Mouse (Mus musculus): Measurements from ENCODE around the gene Svs2. TPM values are rescaled to one million over a fixed set of nuclear protein-coding genes. Genes with fewer than 3 reads are reported as not detected.
"Not testable (repeated sequence)": the region's sequence is repeated elsewhere in the genome, so short reads cannot be mapped to it uniquely, and the experiment has no call there.

Gene Svs2
- total RNA-seq (2022), result not detected

DNA sequence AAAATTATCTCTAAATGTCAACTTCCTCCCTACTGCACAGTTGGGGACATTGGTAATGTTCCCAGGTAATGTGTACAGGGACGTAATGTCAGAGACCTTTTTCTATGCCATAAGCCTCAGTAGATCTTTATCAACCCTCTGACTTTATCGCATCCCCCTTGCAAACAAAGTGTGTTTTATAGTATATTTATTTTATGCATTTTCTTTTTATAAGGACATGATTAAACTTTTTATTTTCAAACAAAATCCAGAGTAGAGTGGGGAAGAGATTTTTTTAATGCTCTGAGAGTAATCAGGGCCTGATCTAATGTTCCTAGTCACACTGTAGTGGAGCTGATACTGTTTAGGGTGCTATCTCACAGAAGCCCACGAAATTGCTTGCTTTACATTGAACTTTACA is at the start of gene Svs2:
Gene Svs2 (minus strand): TSS at position 101 of the 400 bp plus-strand sequence.
- no peak for DNase-seq (ENCODE audit: low spot score in 2 of 2)

DNA sequence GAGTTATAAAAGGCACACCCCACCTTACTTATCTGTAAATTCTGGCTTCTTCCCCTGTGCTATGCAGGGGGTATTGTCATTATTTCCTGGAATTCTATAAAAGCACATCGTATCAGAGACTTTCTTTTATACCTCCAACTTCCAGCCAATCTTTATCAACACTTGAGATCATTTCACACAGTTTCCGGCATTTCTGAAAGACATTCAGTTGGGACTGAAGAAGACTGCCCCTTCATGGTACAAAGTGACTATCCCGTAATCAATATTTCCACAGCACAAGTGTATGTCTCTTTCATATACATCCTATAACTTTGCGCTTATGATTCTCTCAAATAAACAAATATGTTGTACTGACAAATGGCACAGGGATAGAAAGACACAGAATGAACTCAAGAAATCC is 40.1 kb upstream of the Svs2 start, which contains the start of gene Svs4:
Gene Svs4 (minus strand): TSS at position 101 of the 400 bp plus-strand sequence.
- no peak for DNase-seq (ENCODE audit: low spot score in 2 of 2)

DNA sequence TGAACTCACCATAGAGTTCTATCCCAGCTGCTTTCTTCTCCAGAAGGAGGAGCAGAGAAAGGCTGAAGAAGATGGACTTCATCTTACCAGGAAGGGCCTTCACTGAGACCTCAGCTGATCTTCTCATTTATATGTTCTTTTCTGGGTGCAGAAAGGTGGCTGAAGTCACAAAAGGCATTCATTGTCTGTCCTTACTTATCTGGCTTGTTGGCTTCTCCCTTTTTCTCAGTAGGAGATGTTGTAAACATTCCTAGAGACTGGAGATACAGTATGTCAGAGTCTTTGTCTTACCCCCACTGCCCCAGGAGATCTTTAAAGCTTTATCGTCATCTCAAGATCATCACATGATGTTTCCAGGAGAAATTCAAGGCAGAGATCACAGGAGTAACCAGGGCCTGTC is 18.3 kb upstream of the Svs2 start, which contains the start of gene Svs3b:
Gene Svs3b (minus strand): TSS at position 101 of the 400 bp plus-strand sequence.
- DNase-seq (ENCODE audit: low spot score in 2 of 2), result not testable (repeated sequence)

DNA sequence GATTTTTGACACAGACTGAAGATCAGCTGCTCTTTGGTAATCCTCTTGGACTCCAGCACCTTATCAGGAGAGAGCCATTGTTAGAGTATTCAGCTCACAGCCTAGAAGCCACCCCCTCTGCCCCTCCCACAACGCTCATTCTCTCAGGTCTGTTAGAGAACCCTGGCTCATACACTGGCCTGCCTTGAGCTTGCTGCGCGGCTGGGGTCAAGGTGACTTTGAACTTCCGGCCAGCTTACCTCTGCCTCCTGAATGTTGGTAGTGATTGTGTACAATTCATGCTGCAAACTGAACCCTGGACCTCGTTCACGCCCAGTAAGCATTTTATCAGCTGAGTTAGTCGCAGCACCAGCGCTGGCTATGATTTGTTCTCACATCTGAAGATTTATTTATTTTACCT is 5.6 kb downstream of the Svs2 start:
- no peak for DNase-seq (ENCODE audit: low spot score in 2 of 2)

DNA sequence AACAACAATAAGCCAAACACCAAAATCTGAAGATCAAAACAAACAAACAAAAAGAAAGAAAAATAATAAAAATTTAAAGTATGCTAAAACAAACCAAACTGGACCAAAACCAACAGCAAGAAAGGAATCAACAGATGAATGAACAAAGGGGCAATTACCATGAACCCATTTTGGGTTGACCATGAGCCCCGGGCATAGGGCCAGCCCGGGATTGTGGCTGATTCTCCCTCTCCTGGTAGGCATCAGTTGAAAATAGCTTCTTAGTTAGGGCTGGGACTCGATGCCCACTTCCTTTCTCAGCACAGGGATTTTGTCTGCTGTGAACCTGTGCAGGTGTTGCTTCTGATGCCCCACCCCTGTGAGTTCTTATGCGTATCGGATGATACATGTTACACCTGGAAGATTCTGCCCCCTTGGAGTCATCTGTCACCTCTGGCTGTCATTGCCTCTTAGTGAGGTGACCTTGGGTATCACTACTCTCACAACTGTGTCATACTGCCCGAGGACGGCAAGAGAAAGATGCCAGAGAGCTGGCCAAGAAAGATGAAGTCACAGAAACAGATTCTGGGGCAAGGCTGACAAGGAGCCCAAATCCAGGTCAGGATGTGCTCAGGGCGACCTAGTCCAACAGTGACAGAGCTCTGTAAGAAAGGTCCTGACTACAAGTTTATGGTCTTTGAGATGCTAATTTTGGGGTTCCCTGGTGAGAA is 9.8 kb downstream of the Svs2 start:
- DNase-seq (ENCODE audit: low spot score in 2 of 2), result no peak

DNA sequence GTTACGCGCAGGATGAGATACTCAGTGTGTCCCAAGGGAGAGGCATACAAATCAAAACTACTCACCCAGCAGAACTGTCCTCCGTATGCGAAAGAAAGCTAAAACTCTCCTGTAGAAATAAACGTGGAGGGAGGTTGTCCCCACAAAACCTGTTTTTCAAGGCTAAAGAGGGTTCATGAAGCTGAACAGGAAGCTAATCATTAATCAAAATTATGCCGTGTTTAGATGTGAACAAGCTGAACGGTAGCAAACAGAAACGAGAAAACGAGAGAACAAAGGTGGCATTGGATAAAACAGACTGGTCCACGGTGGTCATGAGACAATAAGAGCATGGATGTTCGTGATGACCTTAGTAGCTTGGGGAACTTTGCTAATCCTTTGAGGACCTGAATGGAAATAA is 16.7 kb downstream of the Svs2 start, which contains the start of gene Wfdc15b:
Gene Wfdc15b (minus strand): TSS at position 139 of the 400 bp plus-strand sequence.
- no peak for DNase-seq (ENCODE audit: low spot score in 2 of 2)

DNA sequence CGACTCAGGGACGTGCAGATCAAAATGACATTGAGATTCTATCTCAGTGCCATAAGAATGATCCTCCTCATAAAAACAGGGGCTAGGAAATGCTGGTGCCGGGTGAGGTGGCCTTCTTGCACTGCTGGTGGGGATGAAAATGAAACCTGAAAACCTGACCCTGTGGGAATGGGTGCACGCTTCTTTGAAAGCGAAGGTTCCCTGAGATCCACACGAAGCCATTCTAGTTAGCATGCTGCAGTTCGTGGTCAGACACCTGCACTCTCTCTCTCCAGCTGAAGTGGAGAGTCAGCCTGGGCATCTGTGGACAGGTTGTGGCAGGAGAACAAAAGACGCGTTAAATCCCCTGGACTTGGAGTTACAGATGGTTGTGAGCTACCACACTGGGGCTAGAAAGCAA is 19.0 kb downstream of the Svs2 start:
- no peak for DNase-seq (ENCODE audit: low spot score in 2 of 2)

DNA sequence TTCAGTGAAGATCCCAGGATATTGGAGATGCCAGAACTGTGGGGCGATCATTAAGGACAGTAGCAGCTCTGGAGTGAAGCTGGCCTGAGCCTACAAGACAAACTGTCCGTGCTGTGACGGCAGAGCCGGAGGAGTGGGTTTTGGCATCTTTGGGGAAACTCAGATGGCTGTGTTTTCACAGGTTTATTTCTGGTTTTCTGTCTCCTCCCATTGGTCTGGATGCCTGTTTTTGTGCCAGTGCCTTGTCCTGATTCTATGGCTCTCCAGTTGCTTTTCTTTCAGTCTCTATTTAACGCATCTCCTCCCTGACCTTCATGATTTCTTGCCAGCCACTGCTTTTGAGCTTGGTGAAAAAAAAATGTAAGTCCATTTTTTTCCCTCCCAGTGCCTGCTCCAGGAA is 25.6 kb downstream of the Svs2 start:
- no peak for DNase-seq (ENCODE audit: low spot score in 2 of 2)

DNA sequence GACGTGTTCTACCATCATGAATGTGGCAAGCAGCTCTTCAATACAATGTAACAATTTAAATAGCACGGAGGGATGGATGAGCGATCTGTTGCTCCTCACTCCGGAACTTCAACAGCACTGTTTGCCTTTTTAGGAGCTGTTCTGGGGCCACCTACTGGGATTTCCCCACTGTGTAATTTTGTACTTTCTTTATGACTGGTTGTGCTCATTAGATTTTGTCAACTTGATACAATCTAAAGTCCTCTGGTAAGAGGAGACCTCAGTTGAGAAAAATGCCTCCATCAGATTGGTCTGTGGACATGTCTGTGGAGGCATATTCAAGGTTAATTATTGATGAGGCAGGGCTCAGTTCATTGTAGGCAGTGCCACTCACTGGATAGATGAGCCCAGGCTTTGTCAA is 27.4 kb downstream of the Svs2 start:
- DNase-seq (ENCODE audit: low spot score in 2 of 2), result no peak

DNA sequence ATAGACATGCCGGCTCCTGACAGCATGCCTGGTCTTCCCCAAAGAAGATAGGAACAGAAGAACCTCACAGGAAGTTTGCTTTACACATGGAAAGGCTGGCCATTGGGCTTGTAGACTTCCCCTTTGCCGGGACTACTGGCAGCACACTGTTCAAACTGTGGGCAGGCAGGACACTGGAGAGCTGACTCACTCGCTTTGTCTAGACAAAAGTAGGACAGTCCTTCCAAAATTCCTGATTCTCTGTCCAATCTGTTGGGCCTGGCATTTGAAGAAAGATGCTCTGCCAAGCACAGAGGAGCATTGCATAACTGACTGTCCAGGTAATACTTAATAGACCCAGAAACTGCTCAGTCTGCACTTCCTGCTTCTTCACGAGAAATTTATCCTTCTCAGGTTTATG is 31.6 kb downstream of the Svs2 start:
- DNase-seq (ENCODE audit: low spot score in 2 of 2), result no peak

DNA sequence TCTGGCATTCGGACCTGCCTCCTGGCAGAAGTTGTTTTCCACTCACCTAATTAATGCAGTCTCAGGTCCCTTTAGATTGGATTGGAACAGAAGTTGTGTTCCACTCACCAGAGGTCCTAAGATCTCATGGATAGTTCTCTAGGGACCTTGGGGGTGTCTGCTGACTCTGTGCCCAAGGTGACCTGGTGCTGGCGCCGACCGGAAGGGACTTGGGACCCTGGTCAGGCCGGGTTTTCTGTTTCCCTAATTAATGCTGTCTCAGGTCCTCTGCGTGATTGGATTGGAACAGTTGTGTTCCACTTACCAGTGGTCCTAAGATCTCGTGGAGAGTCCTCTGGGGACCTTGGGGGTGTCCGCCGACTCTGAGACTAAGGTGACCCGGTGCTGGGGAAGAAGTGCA is 32.3 kb downstream of the Svs2 start:
- DNase-seq (ENCODE audit: low spot score in 2 of 2), result not testable (repeated sequence)

DNA sequence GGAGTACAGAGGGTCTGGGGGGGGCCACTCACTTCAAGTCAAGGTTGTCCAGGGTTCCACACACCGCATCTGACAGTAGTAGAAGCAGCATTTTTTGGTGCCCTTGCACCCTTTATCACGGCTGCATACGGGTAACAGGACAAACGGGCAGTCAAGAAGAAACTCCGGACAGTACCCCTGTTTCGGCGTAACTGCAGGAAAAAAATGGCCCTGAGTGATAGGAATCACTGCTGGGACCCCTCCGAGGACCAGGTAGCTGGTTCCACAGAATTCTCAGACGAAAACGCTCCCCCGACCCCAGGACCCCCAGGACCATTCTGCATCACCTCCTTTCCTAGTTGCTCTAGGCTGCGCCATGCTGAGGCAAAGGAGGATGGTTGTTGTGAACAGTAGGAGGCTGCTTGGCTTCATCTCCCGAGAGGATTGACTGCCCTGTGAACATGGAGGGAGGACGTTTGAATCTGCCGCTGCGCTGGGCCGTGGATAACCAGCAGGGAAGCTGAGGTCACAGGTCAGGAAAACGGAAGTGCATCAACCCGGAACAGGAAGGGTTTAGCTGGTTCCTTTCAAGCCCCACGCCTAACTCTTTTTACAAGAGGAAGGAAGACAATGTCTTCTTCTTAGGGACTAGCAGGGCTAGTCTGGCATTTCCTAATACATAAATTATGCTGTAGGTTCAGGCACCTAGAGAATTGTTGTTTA is 38.5 kb downstream of the Svs2 start, which contains the start of gene Wfdc15a:
Gene Wfdc15a (minus strand): TSS at position 505 of the 702 bp plus-strand sequence.
- no peak for DNase-seq (ENCODE audit: low spot score in 2 of 2)

DNA sequence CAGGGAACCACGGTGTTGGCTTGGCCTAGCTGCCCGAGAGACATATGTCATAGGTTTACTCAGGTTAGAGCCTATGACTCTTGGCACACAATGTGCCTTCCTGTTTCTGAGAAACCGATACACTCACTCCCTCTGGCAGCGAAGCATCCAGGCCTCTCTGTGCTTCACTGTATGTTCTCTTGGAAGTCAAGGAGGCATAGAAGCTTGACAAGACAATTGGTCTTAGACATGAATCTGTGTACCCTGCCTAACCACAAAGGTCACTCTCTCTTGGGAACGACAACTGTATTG is 41.6 kb downstream of the Svs2 start:
- DNase-seq (ENCODE audit: low spot score in 2 of 2), result no peak

DNA sequence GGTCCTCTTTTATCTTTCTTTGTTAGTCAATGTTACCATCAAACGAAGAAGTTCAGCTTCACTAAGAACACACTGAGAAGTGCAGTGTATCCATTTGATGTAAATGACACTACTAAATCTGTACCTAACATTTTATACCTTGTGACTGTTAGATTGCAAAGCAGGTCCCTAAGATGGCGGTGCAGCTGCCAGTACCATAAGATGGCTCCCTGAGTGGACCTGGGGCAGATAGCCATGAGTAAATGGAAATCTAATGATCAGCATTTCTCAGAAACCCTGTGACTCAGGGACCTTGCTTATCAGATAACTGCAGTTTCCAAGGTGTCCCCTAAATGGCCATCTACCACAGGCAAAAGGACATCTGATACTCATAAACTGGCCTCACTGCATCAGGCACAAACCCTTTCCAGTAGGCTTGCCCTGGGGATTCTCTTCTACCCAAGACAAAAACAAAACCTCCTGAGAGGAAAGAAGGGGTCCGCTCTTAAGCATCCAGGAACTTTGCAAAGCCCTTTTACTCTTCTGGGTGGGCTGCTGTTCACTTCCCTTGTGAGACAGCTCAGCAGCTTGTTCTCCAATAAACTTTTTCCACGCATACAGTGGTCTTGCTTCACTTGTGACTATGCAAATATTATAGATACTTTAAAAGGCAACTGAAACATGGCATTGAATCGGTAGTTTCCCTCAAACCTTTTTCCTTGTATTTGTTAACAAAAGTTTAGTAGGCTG is 42.1 kb downstream of the Svs2 start:
- no peak for DNase-seq (ENCODE audit: low spot score in 2 of 2)

DNA sequence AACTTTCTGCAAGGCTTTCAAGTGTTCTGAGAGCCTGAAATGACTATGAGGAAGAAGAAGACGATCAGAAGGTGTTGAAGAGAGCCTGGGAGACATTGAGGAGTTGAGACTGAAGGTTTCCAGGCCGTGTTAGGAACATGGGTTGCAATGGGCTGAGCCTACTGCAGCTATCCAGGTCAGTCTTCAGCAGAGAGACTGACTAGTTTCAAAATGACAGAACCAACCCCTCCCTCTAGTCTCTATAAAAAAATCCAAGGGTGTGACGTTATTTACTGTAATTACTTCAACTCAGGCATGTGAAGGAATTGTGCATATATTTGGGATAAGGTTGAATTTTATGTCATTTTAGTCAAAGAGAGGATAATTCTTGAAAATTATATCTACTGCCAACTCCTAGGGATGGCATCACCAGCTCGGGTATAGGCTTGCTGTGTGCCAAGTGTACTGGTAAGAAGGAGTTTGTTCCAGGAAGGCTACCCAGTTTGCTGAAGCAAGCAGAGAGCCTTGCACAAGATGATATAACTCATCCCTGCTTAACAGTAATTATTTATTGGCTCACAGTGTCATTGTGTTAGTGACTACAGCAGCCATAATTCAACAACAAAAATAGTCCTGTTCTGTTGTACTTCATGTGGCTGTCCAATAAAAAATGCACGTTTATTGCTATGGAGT is 43.2 kb downstream of the Svs2 start:
- no peak for DNase-seq (ENCODE audit: low spot score in 2 of 2)

DNA sequence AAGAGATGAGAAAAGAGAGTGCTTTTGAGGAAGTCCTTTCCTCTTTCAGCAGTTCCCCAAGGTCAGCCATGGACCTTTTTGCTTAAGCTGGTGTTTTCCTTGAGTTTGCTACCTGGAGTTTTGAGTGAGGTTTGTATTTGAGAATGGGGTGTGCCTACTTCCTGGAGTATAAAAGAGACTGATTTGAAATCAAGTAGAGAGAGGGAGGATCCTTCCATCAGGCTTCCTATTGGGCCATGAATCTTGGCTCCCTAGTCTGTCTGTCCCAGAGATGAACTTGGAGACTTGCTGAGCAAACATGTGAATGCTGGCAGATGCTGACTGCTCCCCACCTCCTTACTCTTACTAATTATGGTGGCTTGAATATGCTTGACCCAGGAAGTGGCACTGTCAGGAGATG is 46.0 kb downstream of the Svs2 start:
- no peak for DNase-seq (ENCODE audit: low spot score in 2 of 2)

DNA sequence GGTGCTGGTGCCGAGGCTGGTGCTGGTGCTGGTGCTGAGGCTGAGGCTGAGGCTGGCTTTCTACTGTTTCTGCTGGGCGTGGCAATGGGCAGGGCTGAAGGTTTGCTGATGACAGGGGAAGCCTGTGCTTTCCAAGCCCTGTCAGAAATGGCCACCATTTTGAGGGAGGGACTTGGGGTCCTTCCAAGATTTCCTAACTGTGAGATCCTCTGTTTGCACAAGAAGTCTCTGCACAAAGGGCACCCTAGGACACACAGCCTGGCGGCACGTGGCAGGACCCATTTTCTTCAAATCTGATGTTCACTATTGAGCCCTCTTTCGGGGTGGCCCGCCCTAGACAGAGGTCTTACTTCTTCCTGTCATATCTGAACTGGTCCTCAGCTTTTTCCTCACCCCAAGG is 47.7 kb downstream of the Svs2 start, which contains the start of gene Wfdc12:
Gene Wfdc12 (minus strand): TSS at position 33 of the 400 bp plus-strand sequence.
- DNase-seq (ENCODE audit: low spot score in 2 of 2), result no peak

DNA sequence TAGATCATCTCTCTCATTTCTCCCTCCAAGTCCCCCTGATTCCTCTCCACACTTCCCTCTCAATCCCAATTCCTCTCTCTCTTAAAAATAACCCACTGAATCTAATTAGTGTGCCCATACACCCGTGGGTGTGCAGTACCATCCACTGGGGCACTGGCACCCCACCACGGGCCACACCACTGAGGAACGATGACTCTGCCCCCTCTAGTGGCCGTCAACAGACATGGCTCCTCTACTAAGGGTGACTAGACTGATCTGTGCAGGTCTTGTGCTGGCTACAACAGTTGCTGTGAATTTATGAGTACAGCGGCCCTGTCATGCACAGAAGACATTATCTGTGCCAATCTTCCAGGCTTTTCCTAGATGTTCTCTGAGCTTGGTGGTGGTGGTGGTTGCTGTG is 49.5 kb downstream of the Svs2 start:
- no peak for DNase-seq (ENCODE audit: low spot score in 2 of 2)

Data from layer of hippocampus, adult 8-10 months (tissue).